Mouse (Mus musculus) ES-Bruce4 (cell line): ENCODE data around the gene Cluh.

Source experiments
- CTCF ChIP-seq: IDR thresholded peaks from one replicate; pipeline ENCODE4 v1.8.1; 2011; ENCODE audit warnings: low read depth, low read length
- EP300 ChIP-seq: IDR thresholded peaks from 2 replicates; pipeline ENCODE4 v1.6.1; 2011; ENCODE audit warnings: low read depth, low read length; ENCODE audit not compliant: insufficient read depth
- POLR2A ChIP-seq: IDR thresholded peaks from one replicate; pipeline ENCODE4 v1.8.1; 2011; ENCODE audit warnings: low read length; ENCODE audit not compliant: insufficient read depth

GRCm38 (mm10) chr11:74692151-74692550, 42.9 kb downstream of the Cluh start:
- no peak for TF ChIP-seq EP300
- no peak for TF ChIP-seq CTCF
- TF ChIP-seq POLR2A = no peak
